Mouse (Mus musculus): ENCODE measurements around the gene Prr14l. TPM values are rescaled to one million over a fixed set of nuclear protein-coding genes. Genes with fewer than 3 reads are reported as not detected.
"Not testable (repeated sequence)": the region's sequence is repeated elsewhere in the genome, so short reads cannot be mapped to it uniquely, and the experiment has no call there.

The Prr14l gene
- polyA plus RNA-seq, 1 experiment from 2014 or later, result 18.9 TPM

GRCm38 (mm10) chr5:32747650-32748375 is 106.2 kb downstream of the Prr14l start:
- Histone ChIP-seq H3K36me3 (ENCODE audit: insufficient read depth) (no peaks in the 10 kb centered on the region), H3K4me3 (ENCODE audit: low read depth, low read length) (no peak overlapping the region), H3K9ac (no peak overlapping the region), H3K4me1 (ENCODE audit: insufficient read depth) (peaks cover 6% of the 10 kb centered on the region), H3K27me3 (ENCODE audit: insufficient read depth, low read length) (no peaks in the 10 kb centered on the region), H3K27ac (ENCODE audit: low read depth) (no peak overlapping the region), H3K4me2 (no peak overlapping the region), H3K9me3 (ENCODE audit: low read depth, low read length) (no peaks in the 10 kb centered on the region)
- WGBS, result 56% methylated on average over 6 of the region's 6 CpGs
- peak; percentile 86 for TF ChIP-seq CTCF (IDR thresholded peaks at IDR 0.05; ENCODE audit: low read depth)
- peak; percentile 85 for DNase-seq
- 0 out of 2 replicates have a peak, but pooled peaks have one; percentile 6 for ATAC-seq (ENCODE audit: insufficient read depth)

DNA sequence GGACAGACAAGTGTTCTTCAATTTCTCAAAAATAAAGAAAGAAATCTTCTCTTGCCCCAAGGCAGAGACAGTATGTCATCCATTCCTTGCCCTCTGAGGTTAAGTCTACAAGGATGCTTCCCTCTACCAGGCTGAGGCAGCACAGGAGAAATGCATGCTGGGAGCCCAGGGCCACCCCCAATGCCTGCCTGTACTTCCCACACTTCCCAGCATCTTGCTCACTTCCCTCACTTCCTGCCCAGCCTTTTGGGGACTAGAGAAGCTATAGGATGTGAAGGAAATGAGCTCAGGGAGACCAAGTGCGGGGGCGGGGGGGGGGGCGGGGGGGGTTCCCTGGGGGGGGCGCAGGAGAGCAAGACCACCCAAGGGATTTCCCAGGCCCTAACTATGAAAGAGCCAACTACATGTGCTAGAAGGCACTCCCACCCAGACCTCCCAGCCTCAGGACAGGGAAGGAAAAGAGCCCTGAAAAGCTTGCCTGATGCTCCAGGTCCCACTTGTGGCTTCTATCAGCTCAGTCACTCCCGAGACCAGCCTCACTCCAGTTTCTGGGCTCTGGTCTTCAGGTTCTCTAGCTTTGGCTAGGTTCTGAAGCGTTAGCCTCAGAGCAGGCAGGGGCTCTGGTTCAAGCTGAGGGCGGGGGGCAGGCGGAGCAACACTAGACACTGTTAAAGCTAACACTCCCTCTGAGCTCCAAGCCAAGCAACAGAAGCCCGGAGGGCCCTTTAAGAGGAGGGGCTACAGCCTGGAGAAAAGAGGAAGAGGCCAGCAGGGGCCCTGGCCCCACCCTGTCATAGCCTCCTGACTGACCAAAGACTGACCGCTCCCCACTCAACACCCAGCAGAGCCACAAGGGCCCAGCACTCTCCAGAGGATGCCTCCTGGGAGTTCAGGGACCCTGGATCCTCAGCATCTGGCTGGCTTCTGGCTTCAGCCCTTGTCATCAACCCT is 108.1 kb downstream of the Prr14l start:
- Histone ChIP-seq H3K9ac (peak overlapping the region; percentile 53), H3K4me1 (ENCODE audit: insufficient read depth) (peaks cover 6% of the 10 kb centered on the region), H3K9me3 (ENCODE audit: low read depth, low read length) (no peaks in the 10 kb centered on the region), H3K27ac (ENCODE audit: low read depth) (peak overlapping the region; percentile 90), H3K27me3 (ENCODE audit: insufficient read depth, low read length) (no peaks in the 10 kb centered on the region), H3K4me2 (peak overlapping the region; percentile 62), H3K4me3 (ENCODE audit: low read depth, low read length) (peak overlapping the region; percentile 43), H3K36me3 (ENCODE audit: insufficient read depth) (no peaks in the 10 kb centered on the region)
- ATAC-seq (ENCODE audit: insufficient read depth), result peak; percentile 93
- WGBS, result 1% methylated on average over 10 of the region's 10 CpGs
- TF ChIP-seq CTCF (IDR thresholded peaks at IDR 0.05; ENCODE audit: low read depth), result peak; percentile 13; the same call in 1 of the 2 replicates
- peak; percentile 84 for DNase-seq

- Histone ChIP-seq H3K27me3 (ENCODE audit: insufficient read depth, low read length) (no peaks in the 10 kb centered on the region), H3K9ac (no peak overlapping the region), H3K36me3 (ENCODE audit: insufficient read depth) (0 out of 2 replicates have a peak, but pooled peaks cover 5% of the 10 kb centered on the region), H3K27ac (ENCODE audit: low read depth) (no peak overlapping the region), H3K4me1 (ENCODE audit: insufficient read depth) (peaks cover 6% of the 10 kb centered on the region), H3K4me3 (ENCODE audit: low read depth, low read length) (no peak overlapping the region), H3K9me3 (ENCODE audit: low read depth, low read length) (no peaks in the 10 kb centered on the region), H3K4me2 (no peak overlapping the region)
- DNase-seq (peak; percentile 40), ATAC-seq (ENCODE audit: insufficient read depth) (no peak)
- peak; percentile 47 for TF ChIP-seq CTCF (IDR thresholded peaks at IDR 0.05; ENCODE audit: low read depth)
- WGBS, result 59% methylated on average over 9 of the region's 9 CpGs
These were observed 111.9 kb downstream of the Prr14l start for GRCm38 (mm10) chr5:32742149-32742548.

- not testable (repeated sequence) for H3K4me3 ChIP-seq (ENCODE audit: low read depth, low read length); H3K4me1 ChIP-seq (ENCODE audit: insufficient read depth); H3K9me3 ChIP-seq (ENCODE audit: low read depth, low read length); H3K27me3 ChIP-seq (ENCODE audit: insufficient read depth, low read length); H3K4me2 ChIP-seq; H3K9ac ChIP-seq; H3K36me3 ChIP-seq (ENCODE audit: insufficient read depth); DNase-seq; ATAC-seq (ENCODE audit: insufficient read depth)
- peak overlapping the region; percentile 52; the same call in 1 of the 2 replicates for H3K27ac ChIP-seq (ENCODE audit: low read depth)
- WGBS, result 80% methylated on average over 4 of the region's 4 CpGs
These were observed 112.7 kb downstream of the Prr14l start for GRCm38 (mm10) chr5:32741377-32741776.

DNA sequence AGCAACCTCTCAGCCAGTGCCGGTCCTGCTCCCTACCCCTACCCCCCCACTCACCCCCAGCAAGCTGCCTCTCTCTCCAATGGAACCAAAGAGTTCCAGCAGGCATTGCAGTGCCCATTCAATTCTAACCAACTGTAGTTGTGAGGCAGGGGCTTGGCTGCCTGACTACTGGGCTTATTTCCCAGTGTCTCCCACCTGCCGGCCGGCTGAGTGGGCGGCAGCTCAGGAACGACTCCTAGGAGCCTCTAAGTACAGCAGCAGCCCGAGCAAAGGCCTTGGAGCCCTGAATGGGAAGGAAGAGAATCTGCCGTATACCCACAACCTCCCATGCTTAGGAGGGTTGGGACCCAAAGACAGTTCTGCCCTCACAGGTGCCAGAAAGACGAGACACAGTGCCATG is 113.2 kb downstream of the Prr14l start:
- not testable (repeated sequence) for ATAC-seq (ENCODE audit: insufficient read depth); H3K27me3 ChIP-seq (ENCODE audit: insufficient read depth, low read length); H3K4me1 ChIP-seq (ENCODE audit: insufficient read depth); H3K27ac ChIP-seq (ENCODE audit: low read depth); H3K9ac ChIP-seq; DNase-seq; H3K9me3 ChIP-seq (ENCODE audit: low read depth, low read length); H3K4me2 ChIP-seq; H3K4me3 ChIP-seq (ENCODE audit: low read depth, low read length); H3K36me3 ChIP-seq (ENCODE audit: insufficient read depth)
- WGBS, result 85% methylated on average over 8 of the region's 8 CpGs

GRCm38 (mm10) chr5:32740138-32740537 is 113.9 kb downstream of the Prr14l start:
- H3K4me3 ChIP-seq (ENCODE audit: low read depth, low read length), result no peak overlapping the region
- H3K27me3 ChIP-seq (ENCODE audit: insufficient read depth, low read length), result no peaks in the 10 kb centered on the region
- H3K4me2 ChIP-seq, result no peak overlapping the region
- H3K4me1 ChIP-seq (ENCODE audit: insufficient read depth), result 0 out of 2 replicates have a peak, but pooled peaks cover under 1% of the 10 kb centered on the region
- DNase-seq (no peak), ATAC-seq (ENCODE audit: insufficient read depth) (no peak)
- no peak overlapping the region for H3K9ac ChIP-seq
- H3K27ac ChIP-seq (ENCODE audit: low read depth), result no peak overlapping the region
- no peaks in the 10 kb centered on the region for H3K9me3 ChIP-seq (ENCODE audit: low read depth, low read length)
- 90% methylated on average over 3 of the region's 3 CpGs for WGBS
- peaks cover 16% of the 10 kb centered on the region; the same call in 1 of the 2 replicates for H3K36me3 ChIP-seq (ENCODE audit: insufficient read depth)
- TF ChIP-seq CTCF (IDR thresholded peaks at IDR 0.05; ENCODE audit: low read depth), result no peak

Other genes with a start within 250 kb of the Prr14l start
- 47.1 and 49.7 TPM in 2 replicates for gene Yes1, start 243.1 kb downstream of the Prr14l start, polyA plus RNA-seq (2014; fragmentation: Nextera tagmentation; extraction: Ambion mirVana)
- gene Pisd, start 68.6 kb downstream of the Prr14l start, polyA plus RNA-seq (2014; fragmentation: Nextera tagmentation; extraction: Ambion mirVana), result 62.6 and 68.5 TPM in 2 replicates
- not detected in 2 replicates for gene Gm20671, start 27.1 kb downstream of the Prr14l start, polyA plus RNA-seq (2014; fragmentation: Nextera tagmentation; extraction: Ambion mirVana)
- gene Depdc5, start 9.4 kb upstream of the Prr14l start, polyA plus RNA-seq (2014; fragmentation: Nextera tagmentation; extraction: Ambion mirVana), result 26.7 and 29.5 TPM in 2 replicates
- gene Ywhah, start 164.6 kb upstream of the Prr14l start, polyA plus RNA-seq (2014; fragmentation: Nextera tagmentation; extraction: Ambion mirVana), result 415 and 431 TPM in 2 replicates
- gene Slc5a1, start 250.0 kb upstream of the Prr14l start, polyA plus RNA-seq (2014; fragmentation: Nextera tagmentation; extraction: Ambion mirVana), result 0.07 and 0.20 TPM in 2 replicates

Measured in lung, embryonic 14.5 days (tissue).